Mouse (Mus musculus): ENCODE measurements around the gene Mtrex. TPM values are rescaled to one million over a fixed set of nuclear protein-coding genes. Genes with fewer than 3 reads are reported as not detected.

Mtrex gene
- total and polyA plus RNA-seq, 3 experiments = 57.4 to 96.5 (median 62.2) TPM

- Histone ChIP-seq H3K27me3 (ENCODE audit: control insufficient read depth in 1 of 2, insufficient read depth in 2 of 2, low read length in 2 of 2) (peaks cover 6 to 9% of the 10 kb centered on the region in 2 experiments; a peak in 3 of 4 replicates), H3K4me1 (ENCODE audit: control insufficient read depth in 1 of 2, insufficient read depth in 2 of 2, low read length in 2 of 2) (peaks cover 20 to 22% of the 10 kb centered on the region in 2 experiments), H3K79me2 (ENCODE audit: control insufficient read depth, insufficient read depth, low read length, poor library complexity) (no peaks in the 10 kb centered on the region), H3K9me3 (replicated peaks; ENCODE audit: insufficient read depth, low read length) (no peaks in the 10 kb centered on the region), H3K36me3 (ENCODE audit: control insufficient read depth in 1 of 2, insufficient read depth in 2 of 2, low read length in 2 of 2) (peaks cover 0 to 27% of the 10 kb centered on the region in 2 experiments; a peak in 2 of 4 replicates), H3K4me3 (ENCODE audit: control insufficient read depth in 1 of 2, insufficient read depth in 1 of 2, low read depth in 2 of 2, low read length in 2 of 2) (no peak overlapping the region), H3K27ac (ENCODE audit: control insufficient read depth, low read depth, low read length) (no peak overlapping the region), H3K9ac (ENCODE audit: control insufficient read depth, low read depth, low read length, poor library complexity, severe bottlenecking) (no peak overlapping the region)
- no peak for TF ChIP-seq ZC3H11A (IDR thresholded peaks at IDR 0.05; ENCODE audit: low read depth, low read length)
- no peak for TF ChIP-seq ETS1 (IDR thresholded peaks at IDR 0.05; ENCODE audit: low read depth, low read length)
- no peak for TF ChIP-seq POLR2AphosphoS2 (IDR thresholded peaks at IDR 0.05; ENCODE audit: low read length)
- TF ChIP-seq TCF12 (IDR thresholded peaks at IDR 0.05; ENCODE audit: low read depth, low read length) = no peak
- no peak for TF ChIP-seq MYB (IDR thresholded peaks at IDR 0.05; ENCODE audit: low read depth, low read length)
- TF ChIP-seq EP300 (IDR thresholded peaks at IDR 0.05; ENCODE audit: low read depth in 1 of 2, low read length in 2 of 2) = no peak
- TF ChIP-seq USF2 (IDR thresholded peaks at IDR 0.05; ENCODE audit: borderline replicate concordance in 1 of 2, insufficient read depth in 1 of 2, low read depth in 1 of 2, low read length in 2 of 2) = no peak
- TF ChIP-seq NRF1 (IDR thresholded peaks at IDR 0.05; ENCODE audit: insufficient read depth, low read depth, low read length, poor library complexity, severe bottlenecking) = no peak
- no peak for TF ChIP-seq NELFE (IDR thresholded peaks at IDR 0.05; ENCODE audit: low read depth, low read length)
- TF ChIP-seq UBTF (IDR thresholded peaks at IDR 0.05; ENCODE audit: borderline replicate concordance, insufficient read depth, low read depth, low read length) = no peak
- no peak for TF ChIP-seq RCOR1 (IDR thresholded peaks at IDR 0.05; ENCODE audit: low read depth, low read length)
- TF ChIP-seq USF1 (IDR thresholded peaks at IDR 0.05; ENCODE audit: low read depth, low read length) = no peak
- TF ChIP-seq MAX (IDR thresholded peaks at IDR 0.05; ENCODE audit: low read length) = no peak
- no peak for TF ChIP-seq KAT2A (conservative IDR thresholded peaks at IDR 0.05; ENCODE audit: low read depth, low read length)
- TF ChIP-seq CTCF (IDR thresholded peaks at IDR 0.05 in 2 of 3, conservative IDR thresholded peaks at IDR 0.05 in 1 of 3; ENCODE audit: control insufficient read depth in 1 of 3, insufficient read depth in 1 of 3, low read depth in 2 of 3, low read length in 3 of 3, poor library complexity in 1 of 3, severe bottlenecking in 1 of 3) = no peak
- peak; percentile 47 for DNase-seq (ENCODE audit: low read depth, low spot score)
Measured at GRCm38 (mm10) chr13:112833895-112834263, 93.3 kb downstream of the Mtrex start.

GRCm38 (mm10) chr13:112833253-112833894 is 93.8 kb downstream of the Mtrex start:
- H3K27ac ChIP-seq (ENCODE audit: control insufficient read depth, low read depth, low read length) = no peak overlapping the region
- H3K4me1 ChIP-seq (ENCODE audit: control insufficient read depth in 1 of 2, insufficient read depth in 2 of 2, low read length in 2 of 2) = peaks cover 18 to 19% of the 10 kb centered on the region in 2 experiments
- 0 out of 4 replicates have a peak, but pooled peaks of 1 of the 2 experiments have one; percentile 11 for TF ChIP-seq EP300 (IDR thresholded peaks at IDR 0.05; ENCODE audit: low read depth in 1 of 2, low read length in 2 of 2)
- no peak for TF ChIP-seq RCOR1 (IDR thresholded peaks at IDR 0.05; ENCODE audit: low read depth, low read length)
- 0 out of 2 replicates have a peak, but pooled peaks have one; percentile 15 for TF ChIP-seq TCF12 (IDR thresholded peaks at IDR 0.05; ENCODE audit: low read depth, low read length)
- no peak for DNase-seq (ENCODE audit: low read depth, low spot score)
- no peak overlapping the region for H3K4me3 ChIP-seq (ENCODE audit: control insufficient read depth in 1 of 2, insufficient read depth in 1 of 2, low read depth in 2 of 2, low read length in 2 of 2)
- no peaks in the 10 kb centered on the region for H3K9me3 ChIP-seq (replicated peaks; ENCODE audit: insufficient read depth, low read length)
- H3K79me2 ChIP-seq (ENCODE audit: control insufficient read depth, insufficient read depth, low read length, poor library complexity) = no peaks in the 10 kb centered on the region
- H3K27me3 ChIP-seq (ENCODE audit: control insufficient read depth in 1 of 2, insufficient read depth in 2 of 2, low read length in 2 of 2) = peaks cover 6 to 9% of the 10 kb centered on the region in 2 experiments; a peak in 3 of 4 replicates
- no peak overlapping the region for H3K9ac ChIP-seq (ENCODE audit: control insufficient read depth, low read depth, low read length, poor library complexity, severe bottlenecking)
- peaks cover 0 to 23% of the 10 kb centered on the region in 2 experiments; a peak in 2 of 4 replicates for H3K36me3 ChIP-seq (ENCODE audit: control insufficient read depth in 1 of 2, insufficient read depth in 2 of 2, low read length in 2 of 2)

All from MEL (cell line).